Mouse (Mus musculus): Measurements from ENCODE around the gene Srsf12.

DNA sequence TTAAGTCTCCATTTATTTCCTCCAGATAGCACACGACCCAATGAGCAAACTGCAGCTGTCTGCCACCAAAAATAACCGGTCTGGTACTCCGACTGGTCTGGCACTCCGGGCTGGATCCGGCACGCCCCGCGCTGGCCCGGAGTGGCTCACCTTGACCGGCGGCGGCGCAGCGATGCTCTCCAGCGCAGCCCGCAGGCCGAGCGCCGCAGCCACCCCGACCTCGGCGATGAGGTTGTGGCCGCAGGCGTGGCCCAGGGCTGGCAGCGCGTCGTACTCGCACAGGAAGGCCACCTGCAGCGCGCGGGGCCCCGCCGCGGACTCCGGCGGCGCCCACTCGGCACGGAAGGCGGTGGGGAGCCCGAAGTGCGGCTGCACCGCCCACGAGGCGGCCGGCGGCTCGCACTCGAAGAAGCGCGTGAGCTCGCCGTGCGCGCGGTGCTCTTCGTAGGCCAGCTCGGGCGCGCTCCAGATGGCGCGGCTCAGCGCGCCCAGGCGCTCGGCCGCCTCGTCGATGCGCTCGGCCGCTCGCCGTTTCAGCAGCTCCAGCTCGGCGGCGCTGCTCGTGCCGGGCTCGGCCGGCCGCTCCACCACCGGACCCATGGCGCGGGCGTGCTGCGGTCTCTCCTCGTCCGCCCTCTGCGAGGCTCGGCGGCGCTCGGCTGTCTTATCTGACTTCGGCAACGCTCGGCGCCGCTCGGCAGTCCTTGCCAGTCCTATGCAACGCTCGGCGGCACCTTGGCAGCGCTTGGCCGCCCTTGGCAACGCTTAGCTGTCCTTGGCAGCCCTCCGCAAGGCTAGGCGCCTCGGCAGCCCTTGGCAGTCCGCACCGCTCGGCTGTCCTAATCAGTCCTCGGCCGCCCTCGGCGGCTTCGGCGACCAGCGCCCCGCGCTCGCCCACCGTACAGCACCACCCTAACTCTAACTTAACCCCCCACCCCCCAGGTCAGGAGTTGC, 19.7 kb upstream of the Srsf12 start:
- TF ChIP-seq CTCF (IDR thresholded peaks at IDR 0.05; ENCODE audit: borderline replicate concordance, extremely low read depth, insufficient read depth, insufficient read length) = peak; percentile 19; the same call in 1 of the 2 replicates
- no peak; the same call in 1 of the 2 replicates for TF ChIP-seq POLR2A (IDR thresholded peaks at IDR 0.05; ENCODE audit: borderline replicate concordance, extremely low read depth, insufficient read depth, insufficient read length, poor library complexity, severe bottlenecking)
